Mouse (Mus musculus) left cerebral cortex, postnatal 14 days (tissue): ENCODE measurements around the gene Psmd12. TPM values are rescaled to one million over a fixed set of nuclear protein-coding genes. Genes with fewer than 3 reads are reported as not detected.

Source experiments
- DNase-seq, 2 experiments: peaks; one replicate each; pipeline ENCODE4 v3.0.0; 2021 to 2022; ENCODE audit warnings: low spot score in 2 of 2, mixed read lengths in 1 of 2
- intact Hi-C: fragments of 180-260 bp; cut with DNase I; formaldehyde crosslinking; loops from one replicate; pipeline ENCODE4 v1.15.1; 2025
- long read RNA-seq, 2 experiments: library from polyadenylated mRNA; stranded (forward); transcript quantifications; one replicate each; pipeline ENCODE4 v2.0.0; 2021
- total RNA-seq, 2 experiments: library from RNA; stranded (reverse); gene quantifications; 2 replicates each; pipeline ENCODE4 v1.2.3; 2021

Psmd12 gene
- 10 to 100 TPM; 71.8 to 73.6 TPM for total RNA-seq
- long read RNA-seq, experiment 1, transcript Psmd12-201 (11 exons, 1,904 nt): major isoform, 202 of 212 reads
- long read RNA-seq, experiment 1, partial matches to known transcripts: 3 of 212 reads
- long read RNA-seq, experiment 1, other reads (novel, unspliced or antisense): 7 of 212 reads
- long read RNA-seq, experiment 2, transcript Psmd12-201 (11 exons, 1,904 nt): major isoform, 146 of 160 reads
- long read RNA-seq, experiment 2, partial matches to known transcripts: 3 of 160 reads
- long read RNA-seq, experiment 2, other reads (novel, unspliced or antisense): 11 of 160 reads

DNA sequence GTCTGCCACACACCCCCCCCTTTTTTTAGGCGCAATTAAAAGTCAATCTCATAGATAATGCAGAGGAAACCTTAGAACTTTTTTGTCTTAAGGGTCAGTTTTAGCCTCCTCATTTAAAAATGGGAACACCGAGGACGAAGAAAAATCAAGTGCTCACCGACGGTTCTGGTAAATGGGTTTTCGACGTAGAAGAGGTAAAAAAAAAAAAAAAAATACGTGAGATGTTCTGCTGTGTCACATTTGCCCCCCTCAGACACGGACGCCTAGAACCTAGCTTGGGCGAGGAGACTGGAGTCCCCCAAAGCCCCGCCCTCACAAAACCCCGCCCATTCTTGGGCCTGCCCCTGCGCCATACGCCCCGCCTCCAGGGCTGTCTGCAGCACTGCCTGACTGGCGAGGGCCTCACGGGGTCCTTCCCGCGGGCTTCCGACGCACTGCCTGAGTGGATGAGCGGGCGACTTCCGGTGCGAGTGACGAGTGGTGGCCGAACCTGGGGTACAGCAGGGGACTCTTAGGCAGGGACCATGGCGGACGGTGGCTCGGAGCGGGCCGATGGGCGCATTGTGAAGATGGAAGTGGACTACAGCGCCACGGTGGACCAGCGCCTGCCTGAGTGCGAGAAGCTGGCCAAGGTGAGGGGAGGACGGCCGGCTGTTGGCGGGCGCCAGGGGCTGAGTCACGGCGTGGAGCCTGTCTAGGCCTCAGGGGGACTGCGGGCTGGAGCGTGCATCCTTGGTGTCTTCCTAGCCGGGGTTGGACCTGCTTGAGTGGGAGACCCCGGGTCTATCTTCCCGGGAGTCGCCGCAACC is at the start of gene Psmd12:
Gene Psmd12, plus strand, starts transcription at position 432 of the 809 bp plus-strand sequence.
- DNase-seq: peak; percentile 93 to 94
- intact Hi-C loops: no loop called here

DNA sequence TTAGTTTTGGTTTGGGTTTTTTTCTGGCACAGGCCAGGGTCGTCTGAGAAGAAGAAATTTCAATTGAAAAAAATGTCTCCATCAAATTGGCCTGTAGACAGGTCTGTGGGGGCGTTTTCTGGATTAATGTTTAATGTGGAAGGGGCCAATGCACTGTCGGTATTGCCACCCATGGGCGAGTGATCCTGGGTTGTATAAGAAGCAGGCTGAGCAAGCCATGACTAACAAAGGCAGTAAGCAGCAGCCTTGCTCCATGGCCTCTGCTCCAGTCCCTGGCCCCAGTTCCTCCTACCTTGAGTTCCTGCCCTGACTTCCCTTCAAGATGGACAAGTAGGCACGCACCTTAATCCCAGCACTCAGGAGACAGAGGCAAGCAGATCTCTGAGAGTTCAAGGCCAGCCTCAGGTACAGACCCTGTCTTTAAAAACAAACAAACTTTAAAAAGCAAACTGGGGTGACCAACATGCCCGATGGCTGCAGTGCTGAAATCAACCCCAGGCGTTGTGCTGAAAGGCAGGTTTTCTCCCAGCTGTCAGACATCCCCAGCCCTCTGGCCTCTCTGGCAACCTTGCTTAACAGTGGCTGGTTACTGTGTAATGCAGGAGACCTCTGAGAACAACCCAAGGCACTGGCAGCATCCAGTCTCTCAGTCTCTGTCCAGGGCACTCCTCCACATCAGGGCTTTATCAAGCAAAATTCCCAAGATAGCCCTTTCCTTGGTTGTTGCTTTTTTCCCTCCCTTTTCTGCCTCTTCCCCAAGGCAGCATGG is 47.9 kb upstream of the Psmd12 start:
- intact Hi-C loops: no loop called here
- no peak for DNase-seq

DNA sequence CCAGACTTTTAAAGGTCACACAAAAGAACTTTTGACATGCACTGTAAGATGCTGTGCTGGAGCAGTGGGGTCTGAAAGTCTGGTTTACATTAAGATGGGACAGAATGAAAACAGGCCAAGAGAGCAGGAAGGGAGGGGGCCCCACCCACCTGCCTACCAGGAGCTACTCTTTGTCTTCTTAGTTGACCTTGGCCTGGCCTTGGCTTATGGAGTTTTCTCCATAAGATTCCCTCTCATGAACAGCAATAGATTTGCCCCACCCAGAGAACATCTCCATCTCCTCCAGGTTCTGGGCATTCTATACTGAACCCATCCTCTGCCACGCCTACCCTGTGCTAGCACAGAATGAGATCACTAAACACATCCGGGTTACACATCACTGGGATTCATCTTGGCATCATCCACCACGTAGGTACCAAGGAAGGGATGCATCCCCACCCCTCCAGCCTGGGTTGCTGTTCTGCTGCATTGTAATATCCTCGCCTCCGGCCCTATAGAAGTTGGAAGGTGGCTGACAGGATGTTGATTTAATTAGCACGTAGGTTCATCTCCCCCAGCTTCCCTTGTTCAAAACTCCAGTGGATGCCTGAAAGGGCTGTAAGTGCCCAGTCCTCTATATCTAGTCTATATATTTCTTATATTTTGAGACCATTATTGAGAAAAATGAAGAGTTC is 43.4 kb upstream of the Psmd12 start:
- no peak for DNase-seq
- intact Hi-C loops: no loop called here

DNA sequence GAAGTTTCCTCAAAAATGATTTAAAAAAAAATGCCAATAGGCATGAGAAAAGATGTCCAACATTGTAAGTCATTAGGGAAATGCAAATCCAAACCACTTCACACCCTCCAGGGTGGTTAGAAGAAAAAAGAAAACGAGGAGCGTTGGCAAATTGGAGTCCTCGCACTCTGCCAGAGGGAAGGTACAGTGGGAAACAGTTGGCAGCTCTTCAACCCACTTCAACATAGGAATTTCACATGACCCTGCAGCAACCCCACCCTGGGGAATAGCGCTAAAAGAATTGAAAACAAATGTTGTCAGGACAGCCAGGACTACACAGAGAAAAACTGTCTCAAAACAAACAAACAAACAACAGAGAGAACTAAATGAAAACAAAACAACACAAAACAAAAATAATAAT is 41.6 kb upstream of the Psmd12 start:
- DNase-seq: no peak
- intact Hi-C loops: no loop called here

DNA sequence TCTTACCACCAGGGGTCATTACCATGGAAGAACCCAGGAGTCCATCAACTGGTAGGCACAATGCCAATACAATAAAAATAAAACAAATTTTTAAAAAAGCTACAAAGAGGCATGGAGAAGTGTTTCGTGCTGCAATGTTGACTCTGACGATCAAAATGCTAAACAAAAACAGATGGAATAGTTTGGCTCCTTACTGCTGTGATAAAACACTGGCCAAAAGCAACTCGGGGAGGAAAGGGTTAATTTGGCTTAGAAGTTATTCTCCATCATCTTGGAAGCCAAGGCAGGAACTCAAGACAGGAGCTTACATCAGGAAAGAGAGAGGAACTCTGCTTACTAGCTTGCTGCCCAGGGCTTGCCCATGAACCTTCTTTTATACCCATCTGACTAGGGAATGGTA is 41.1 kb upstream of the Psmd12 start:
- intact Hi-C loops: no loop called here
- no peak for DNase-seq

DNA sequence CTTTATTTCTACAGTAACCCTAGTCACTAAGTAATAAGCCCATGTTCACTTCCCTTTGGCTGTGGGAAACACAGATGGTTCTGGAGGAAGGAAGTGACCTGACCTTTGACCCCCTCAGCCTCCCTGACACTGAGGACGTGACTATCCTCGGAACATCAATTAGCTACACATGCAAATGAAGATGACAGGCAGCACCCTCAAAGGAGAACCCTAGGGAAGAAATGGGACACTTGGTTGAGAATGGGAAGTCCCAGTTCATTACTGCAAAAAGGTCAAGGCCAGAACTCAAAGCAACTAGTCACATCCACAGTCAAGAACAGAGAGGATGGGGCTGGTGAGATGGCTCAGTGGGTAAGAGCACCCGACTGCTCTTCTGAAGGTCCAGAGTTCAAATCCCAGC is 38.2 kb upstream of the Psmd12 start:
- intact Hi-C loops: no loop called here
- DNase-seq: no peak

DNA sequence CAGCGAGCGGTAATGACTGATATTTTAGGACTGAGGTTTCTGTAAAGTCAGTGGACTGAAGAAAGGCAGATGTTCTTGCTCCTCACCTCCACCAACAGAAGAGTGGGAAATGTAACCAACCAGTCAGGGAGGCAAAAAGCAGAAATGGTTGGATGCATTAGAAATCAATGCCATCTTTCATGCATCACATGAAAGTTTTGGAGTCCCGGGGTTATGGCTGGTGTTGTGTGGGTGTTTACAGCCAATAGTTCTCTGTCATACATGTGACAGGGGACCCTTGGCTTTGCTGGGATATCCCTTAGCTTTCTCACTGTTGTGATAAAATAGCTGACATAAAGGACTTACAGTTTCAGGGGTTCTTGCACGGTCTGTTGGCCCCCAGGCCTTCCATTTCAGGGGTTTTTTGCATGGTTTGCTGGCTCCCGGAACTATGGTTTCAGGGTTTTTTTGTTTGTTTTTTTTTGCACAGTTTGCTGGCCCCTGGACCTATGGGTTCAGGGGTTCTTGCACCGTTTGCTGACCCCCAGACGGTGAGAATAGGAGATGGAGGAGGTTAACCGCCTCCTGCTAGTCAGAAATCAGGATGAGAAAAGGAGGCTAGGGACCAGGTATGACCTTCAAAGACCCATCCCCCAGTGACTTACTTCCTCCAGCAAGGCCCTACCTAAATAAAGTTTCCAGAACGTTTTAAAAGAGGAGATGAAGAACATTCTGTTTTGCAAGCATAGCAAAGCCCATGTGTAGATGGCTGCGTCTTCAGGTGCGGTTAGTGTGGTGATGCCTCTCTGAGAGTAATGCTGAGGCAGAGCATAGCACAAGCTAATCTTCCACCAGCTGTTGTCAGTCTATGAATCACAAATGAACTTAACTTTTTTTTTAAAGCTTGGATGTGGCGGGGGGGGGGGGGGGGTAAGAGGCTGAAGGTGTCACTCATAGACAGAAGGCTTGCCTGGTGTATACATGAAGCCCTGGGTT is 35.9 kb upstream of the Psmd12 start:
- intact Hi-C loops: no loop called here
- no peak for DNase-seq

DNA sequence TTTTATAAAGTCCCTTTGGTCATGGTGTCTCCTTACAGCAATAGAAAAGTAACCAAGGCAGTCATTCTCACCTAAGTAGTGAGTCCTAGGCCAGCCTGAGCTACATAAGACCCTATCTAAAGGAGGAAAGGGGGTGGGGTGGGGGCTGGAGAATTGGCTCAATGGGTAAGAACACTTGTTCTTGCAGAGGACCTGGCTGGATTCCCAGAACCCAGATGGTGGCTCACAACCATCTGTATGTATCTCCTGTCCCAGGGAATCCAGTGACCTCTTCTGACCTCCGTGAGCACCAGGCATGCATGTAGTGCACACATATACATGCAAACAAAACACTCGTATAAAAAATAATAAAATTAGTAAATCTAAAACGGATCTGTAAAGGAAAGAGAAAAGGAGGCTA is 33.6 kb upstream of the Psmd12 start:
- DNase-seq: peak in 1 of 2 experiments; percentile 32
- intact Hi-C loops: no loop called here

DNA sequence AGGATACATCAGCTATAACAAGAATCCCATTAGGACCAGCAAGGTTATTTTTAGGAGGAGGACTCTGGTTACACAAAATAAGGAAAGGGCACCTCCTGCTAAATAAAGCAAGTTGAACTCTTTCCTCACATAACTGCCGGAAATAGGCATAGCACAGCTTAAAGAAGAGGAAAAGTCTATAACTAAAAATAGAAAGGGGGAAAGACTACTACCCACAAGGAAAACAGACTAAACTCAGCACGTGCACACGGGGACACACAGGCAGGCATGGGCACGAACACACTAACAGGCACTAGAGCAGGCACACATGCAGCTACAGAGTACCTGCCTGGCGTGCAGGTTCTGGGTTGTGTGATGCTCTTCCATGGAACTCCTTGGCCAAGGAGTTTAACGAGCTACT is 32.6 kb upstream of the Psmd12 start:
- intact Hi-C loops: no loop called here
- DNase-seq: no peak

DNA sequence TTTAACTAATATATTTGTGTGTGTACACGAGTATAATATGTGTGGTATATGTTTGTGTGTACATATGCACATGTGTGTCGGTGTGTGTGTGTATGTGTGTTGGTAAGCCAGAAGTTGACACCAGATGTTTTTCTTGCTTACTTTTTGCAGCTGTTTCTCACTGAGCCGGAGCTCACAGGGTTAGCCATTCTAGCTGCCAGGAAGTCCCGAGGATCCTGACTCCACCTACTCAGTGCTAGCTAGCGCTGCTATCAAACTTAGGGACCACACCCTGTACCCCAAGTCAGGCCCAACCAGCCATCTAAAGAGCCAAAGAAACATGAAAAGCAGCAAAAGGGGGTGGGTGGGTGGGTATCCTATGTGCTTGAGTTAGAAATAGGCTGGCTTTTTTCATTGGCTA is 31.9 kb upstream of the Psmd12 start:
- intact Hi-C loops: no loop called here
- no peak for DNase-seq

DNA sequence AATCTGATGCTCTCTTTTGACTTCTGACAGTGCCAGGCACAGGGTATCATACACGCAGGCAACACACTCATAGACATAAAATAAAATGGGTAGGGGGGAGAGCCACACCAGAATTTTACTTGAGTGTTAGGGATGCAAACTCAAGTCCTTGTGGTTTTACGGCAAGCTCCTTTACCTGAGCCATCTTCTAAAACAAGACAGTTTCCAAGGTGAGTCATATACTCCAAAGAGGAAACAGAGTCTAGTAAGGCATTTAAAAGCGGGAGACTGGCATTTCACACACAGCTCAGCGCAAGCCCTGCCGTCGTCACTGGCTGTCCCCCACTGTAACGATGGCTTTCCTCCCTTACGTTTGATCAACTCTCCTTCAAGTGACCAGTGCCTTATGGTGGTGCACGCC is 31.4 kb upstream of the Psmd12 start:
- no peak for DNase-seq
- intact Hi-C loops: no loop called here

DNA sequence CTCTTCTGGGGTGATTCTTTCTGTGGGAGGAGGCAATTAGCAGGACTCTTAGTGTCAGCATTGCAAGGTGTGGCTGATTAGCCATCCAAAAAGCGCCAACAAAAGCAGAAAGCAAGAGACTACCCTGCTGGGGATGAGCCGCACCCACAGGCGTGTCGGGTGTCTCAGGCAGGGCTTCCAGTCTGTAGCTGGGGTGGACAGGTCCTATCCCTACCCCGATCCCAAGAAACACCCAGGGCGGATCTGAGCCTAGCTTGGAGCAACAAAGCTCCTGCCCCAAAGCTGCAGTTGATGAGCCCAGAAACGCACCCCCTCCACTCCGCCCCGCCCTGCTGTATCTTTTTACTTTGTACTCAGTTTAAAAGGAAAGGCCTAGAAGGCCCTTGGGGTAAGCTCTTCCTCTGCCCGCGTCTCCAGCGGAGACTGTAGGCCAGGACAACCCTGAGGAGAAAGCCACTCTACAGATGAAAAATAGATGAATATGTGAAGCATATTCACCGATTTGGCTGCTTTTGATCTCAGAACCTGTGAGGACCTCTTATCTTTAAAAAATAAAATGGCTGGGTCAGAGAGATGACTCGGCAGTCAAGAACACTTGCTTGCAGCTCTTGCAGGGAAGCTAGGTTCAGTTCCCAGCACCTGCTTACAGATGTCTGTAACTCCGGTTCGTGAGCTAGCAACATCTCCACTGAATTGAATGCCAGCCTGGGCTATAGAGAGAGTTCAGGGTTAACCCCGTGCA is 29.9 kb upstream of the Psmd12 start:
- intact Hi-C loops: no loop called here
- DNase-seq: no peak

DNA sequence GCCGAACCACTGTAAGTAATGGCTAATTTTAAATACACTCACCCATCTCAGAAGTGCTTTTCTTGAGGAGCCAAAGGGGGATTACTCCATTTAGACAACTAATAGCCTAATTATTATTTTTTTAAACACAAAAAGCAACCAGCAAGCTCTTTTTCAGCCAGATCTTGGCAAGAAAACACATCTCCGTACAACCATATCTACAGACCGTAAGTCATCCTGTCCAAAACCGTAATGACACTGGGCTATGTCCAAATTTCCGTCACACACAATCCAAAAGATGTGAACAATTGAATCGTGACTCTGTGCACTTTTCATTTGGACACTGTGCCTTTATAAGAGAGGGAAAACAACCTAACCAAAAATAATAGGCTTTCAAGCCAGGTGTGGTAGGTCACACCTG is 29.2 kb upstream of the Psmd12 start:
- intact Hi-C loops: no loop called here
- DNase-seq: no peak

DNA sequence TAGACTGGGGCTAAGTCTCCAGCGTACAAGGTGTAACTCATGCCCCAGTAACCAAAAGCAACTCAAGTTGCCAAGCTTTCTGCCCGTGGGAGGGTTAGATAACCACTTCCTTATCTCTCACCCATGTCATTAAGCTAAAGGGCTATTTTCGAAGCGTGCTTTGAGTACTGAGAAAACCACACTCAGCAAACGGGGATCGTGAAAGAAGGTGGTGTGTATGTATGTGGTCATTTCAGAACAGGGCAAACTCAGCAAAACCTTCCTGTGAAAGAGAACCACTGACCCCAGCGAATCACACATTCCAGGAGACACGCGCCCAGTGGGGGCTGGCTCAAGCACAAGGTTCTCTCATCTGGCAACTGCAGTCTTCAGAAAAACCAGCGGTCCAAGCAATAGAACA is 28.2 kb upstream of the Psmd12 start:
- DNase-seq: peak in 1 of 2 experiments; percentile 9
- intact Hi-C loops: no loop called here

DNA sequence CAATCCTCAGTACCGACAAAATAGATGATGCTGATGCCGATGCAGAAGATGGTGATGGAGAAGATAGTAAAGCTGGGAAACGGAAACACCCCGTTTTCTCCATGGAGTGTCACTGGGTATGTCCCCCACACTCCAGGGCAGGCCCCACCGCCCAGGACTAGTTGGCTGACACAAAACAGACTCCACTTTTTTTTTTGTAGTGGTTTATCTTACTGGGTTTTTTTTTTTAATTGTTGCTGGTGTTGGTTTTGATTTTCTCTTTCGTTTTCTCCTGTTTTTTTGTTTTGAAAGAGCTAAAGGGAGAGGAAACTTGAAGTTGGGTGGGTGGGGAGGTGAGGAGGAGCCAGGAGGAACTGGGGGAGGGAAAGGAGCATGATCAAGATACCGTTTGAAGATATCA is 27.2 kb upstream of the Psmd12 start:
- intact Hi-C loops: no loop called here
- no peak for DNase-seq

DNA sequence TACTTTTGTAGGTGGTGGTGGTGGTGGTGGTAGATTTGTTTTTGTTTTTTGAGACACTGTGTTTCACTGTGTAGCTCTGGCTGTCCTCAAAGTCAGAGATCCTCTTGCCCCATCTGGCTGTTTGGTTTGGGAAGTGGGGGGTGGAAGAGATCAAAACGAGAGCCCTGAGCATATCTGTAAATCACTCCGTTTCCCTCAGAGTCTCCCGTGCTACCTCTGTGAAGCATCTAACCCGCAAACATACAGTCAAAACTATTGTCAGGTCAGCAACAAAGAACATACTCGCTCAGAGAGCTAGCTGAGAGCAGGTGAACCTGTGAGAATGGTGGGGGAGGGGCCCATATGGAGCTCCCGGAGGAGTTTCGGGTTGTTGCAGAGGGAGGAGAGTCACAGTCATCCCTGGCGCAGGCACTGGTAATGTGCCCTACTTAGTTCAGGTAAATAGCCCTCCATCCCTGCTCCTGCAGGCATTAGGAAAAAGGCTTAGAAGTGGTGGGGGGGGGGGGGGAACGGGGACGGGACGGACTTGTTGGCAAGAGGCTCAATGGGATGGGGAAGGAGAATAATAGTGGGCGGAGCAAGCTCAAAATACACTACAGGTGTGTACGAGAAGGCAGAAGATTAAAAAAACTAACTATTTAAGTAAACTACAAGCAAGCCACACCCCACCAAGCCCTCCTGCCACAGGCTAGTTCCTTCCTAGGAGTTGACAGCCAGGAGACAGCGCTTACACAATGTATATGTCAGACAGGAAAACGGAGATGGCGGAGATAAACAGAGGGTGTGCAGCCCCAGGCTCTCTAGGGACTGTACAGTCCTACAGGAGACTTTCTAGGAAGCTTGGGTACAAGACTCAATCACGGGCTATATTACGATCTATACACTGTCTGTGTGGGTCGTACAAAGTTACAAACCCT is 24.5 kb upstream of the Psmd12 start:
- no peak for DNase-seq
- intact Hi-C loops: no loop called here

DNA sequence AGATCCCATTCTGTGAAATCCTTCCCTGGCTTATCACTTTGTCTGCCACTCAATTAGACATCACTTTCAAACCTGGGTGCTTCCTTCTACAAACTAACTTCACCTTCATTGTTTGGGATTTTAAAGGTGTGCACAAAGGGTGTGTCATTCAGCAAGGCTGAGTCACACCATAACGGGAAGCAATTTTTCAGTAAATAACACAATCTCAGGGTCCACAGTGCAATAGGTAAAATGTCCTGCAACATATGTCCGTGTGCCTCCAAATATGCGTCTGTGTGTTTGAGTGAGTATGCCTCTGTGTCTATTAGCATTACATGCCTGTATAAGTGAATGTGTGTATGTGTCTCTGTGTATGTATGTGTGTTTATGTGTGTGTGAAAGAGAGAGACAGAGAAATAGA is 22.0 kb upstream of the Psmd12 start:
- intact Hi-C loops: no loop called here
- DNase-seq: no peak
